Mouse (Mus musculus): ENCODE data around the gene Trim12a.
"Not testable (repeated sequence)": the region's sequence is repeated elsewhere in the genome, so short reads cannot be mapped to it uniquely, and the experiment has no call there.

Trim12a gene

GRCm38 (mm10) chr7:104315369-104316080 lies at the start of gene Trim12a:
TSS of gene Trim12a (minus strand) at chr7:104315466.
- DNase-seq: not testable (repeated sequence)

- no peak for DNase-seq
Measured at GRCm38 (mm10) chr7:104353600-104353967, 38.3 kb upstream of the Trim12a start.

- DNase-seq: no peak
Measured at GRCm38 (mm10) chr7:104352717-104353599, 37.7 kb upstream of the Trim12a start, which contains the start of gene Trim12c. TSS of gene Trim12c (minus strand) at chr7:104353362.

- not testable (repeated sequence) for DNase-seq
Measured at GRCm38 (mm10) chr7:104348043-104348442, 32.8 kb upstream of the Trim12a start.

GRCm38 (mm10) chr7:104340744-104341143 lies 25.5 kb upstream of the Trim12a start:
- DNase-seq: not testable (repeated sequence)

GRCm38 (mm10) chr7:104335547-104335946 lies 20.3 kb upstream of the Trim12a start:
- not testable (repeated sequence) for DNase-seq

- not testable (repeated sequence) for DNase-seq
Measured at GRCm38 (mm10) chr7:104329171-104329570, 13.9 kb upstream of the Trim12a start, which contains the start of gene Trim34b. TSS of gene Trim34b (plus strand) at chr7:104329471.

- DNase-seq: no peak
Measured at GRCm38 (mm10) chr7:104322028-104322427, 6.8 kb upstream of the Trim12a start.

- DNase-seq: no peak
Measured at GRCm38 (mm10) chr7:104314796-104315353, 391 bp downstream of the Trim12a start.

GRCm38 (mm10) chr7:104291638-104292400 lies 23.4 kb downstream of the Trim12a start:
- DNase-seq: no peak

GRCm38 (mm10) chr7:104290641-104291040 lies 24.6 kb downstream of the Trim12a start:
- DNase-seq: no peak

GRCm38 (mm10) chr7:104287576-104288443 lies 27.5 kb downstream of the Trim12a start, which contains the start of gene Trim5:
TSS of gene Trim5 (minus strand) at chr7:104288094.
- not testable (repeated sequence) for DNase-seq

- not testable (repeated sequence) for DNase-seq
Measured at GRCm38 (mm10) chr7:104279361-104279760, 35.9 kb downstream of the Trim12a start.

GRCm38 (mm10) chr7:104265335-104265734 lies 49.9 kb downstream of the Trim12a start:
- DNase-seq: not testable (repeated sequence)

- not testable (repeated sequence) for DNase-seq
Measured at GRCm38 (mm10) chr7:104260380-104260779, 54.9 kb downstream of the Trim12a start.

Measured in cerebellum, adult 9-11 months (tissue).